Mouse (Mus musculus) spleen, postnatal 4 days (tissue): ENCODE data around the gene Npc1l1.
"Not testable (repeated sequence)": the region's sequence is repeated elsewhere in the genome, so short reads cannot be mapped to it uniquely, and the experiment has no call there.

Experiments used
- DNase-seq, 2 experiments: peaks; one replicate each; pipeline ENCODE4 v3.0.0; 2022; ENCODE audit warnings: low spot score in 2 of 2

Gene Npc1l1

GRCm38 (mm10) chr11:6230012-6230411 lies at the start of gene Npc1l1:
Gene Npc1l1, minus strand, starts transcription at chr11:6230143.
- no peak for DNase-seq

GRCm38 (mm10) chr11:6276466-6276865 lies 46.5 kb upstream of the Npc1l1 start:
- DNase-seq, result no peak

- DNase-seq, result no peak
These were observed 45.1 kb upstream of the Npc1l1 start for GRCm38 (mm10) chr11:6275094-6275484.

GRCm38 (mm10) chr11:6274387-6275093 lies 44.6 kb upstream of the Npc1l1 start, which contains the start of gene Tmed4:
Gene Tmed4, minus strand, starts transcription at chr11:6274870.
- DNase-seq, result peak; percentile 98 to 100

GRCm38 (mm10) chr11:6273607-6274006 lies 43.7 kb upstream of the Npc1l1 start:
- DNase-seq, result no peak

GRCm38 (mm10) chr11:6267320-6268254 lies 37.6 kb upstream of the Npc1l1 start, which contains the start of gene Ddx56:
Gene Ddx56, minus strand, starts transcription at chr11:6267772.
- DNase-seq, result peak; percentile 88 to 94

GRCm38 (mm10) chr11:6266621-6267020 lies 36.7 kb upstream of the Npc1l1 start:
- DNase-seq, result no peak

GRCm38 (mm10) chr11:6261434-6262082 lies 31.6 kb upstream of the Npc1l1 start:
- DNase-seq, result peak; percentile 59 to 89

GRCm38 (mm10) chr11:6259413-6259812 lies 29.5 kb upstream of the Npc1l1 start:
- DNase-seq, result no peak

- no peak for DNase-seq
These were observed 26.6 kb upstream of the Npc1l1 start for GRCm38 (mm10) chr11:6256490-6257072.

- DNase-seq, result not testable (repeated sequence)
These were observed 24.7 kb upstream of the Npc1l1 start for GRCm38 (mm10) chr11:6254602-6255001.

- DNase-seq, result no peak
These were observed 22.9 kb upstream of the Npc1l1 start for GRCm38 (mm10) chr11:6252824-6253223.

- DNase-seq, result no peak
These were observed 22.3 kb upstream of the Npc1l1 start for GRCm38 (mm10) chr11:6252248-6252647.

GRCm38 (mm10) chr11:6244707-6245106 lies 14.8 kb upstream of the Npc1l1 start:
- no peak for DNase-seq

- no peak for DNase-seq
These were observed 3.1 kb upstream of the Npc1l1 start for GRCm38 (mm10) chr11:6233025-6233424.

- DNase-seq, result no peak
These were observed 5.3 kb downstream of the Npc1l1 start for GRCm38 (mm10) chr11:6224541-6225229.

GRCm38 (mm10) chr11:6222187-6222586 lies 7.8 kb downstream of the Npc1l1 start:
- DNase-seq, result no peak

- no peak for DNase-seq
These were observed 10.0 kb downstream of the Npc1l1 start for GRCm38 (mm10) chr11:6219967-6220366.

GRCm38 (mm10) chr11:6218189-6218896 lies 11.6 kb downstream of the Npc1l1 start:
- DNase-seq, result no peak

GRCm38 (mm10) chr11:6216834-6217233 lies 13.1 kb downstream of the Npc1l1 start:
- DNase-seq, result no peak
